Mouse (Mus musculus): ENCODE data around the gene Ulk2. TPM values are rescaled to one million over a fixed set of nuclear protein-coding genes. Genes with fewer than 3 reads are reported as not detected.
A peak's percentile ranks its signal among the peaks of the same experiment; 100 is the strongest.
"Not testable (repeated sequence)": the region's sequence is repeated elsewhere in the genome, so short reads cannot be mapped to it uniquely, and the experiment has no call there.

The Ulk2 gene
- polyA plus RNA-seq, 1 experiment from 2014 or later = 16.3 TPM

- no peaks in the 10 kb centered on the region for H3K9me3 ChIP-seq (ENCODE audit: control insufficient read depth, low read length)
- H3K27ac ChIP-seq (ENCODE audit: low read depth, low read length) = no peak overlapping the region
- H3K4me3 ChIP-seq (ENCODE audit: low read length) = peak overlapping the region; percentile 93
- no peaks in the 10 kb centered on the region for H3K4me1 ChIP-seq (ENCODE audit: control insufficient read depth, insufficient read depth, low read length)
- H3K36me3 ChIP-seq (ENCODE audit: control insufficient read depth, insufficient read depth, low read length) = no peaks in the 10 kb centered on the region; the same call in 1 of the 2 replicates
- peak overlapping the region; percentile 94; the same call in 1 of the 2 replicates for H3K9ac ChIP-seq (ENCODE audit: low read depth, low read length)
- ATAC-seq (ENCODE audit: low FRiP score, low TSS enrichment) = no peak
- H3K4me2 ChIP-seq (replicated peaks; ENCODE audit: low read depth, low read length) = peak overlapping the region; percentile 82
- H3K27me3 ChIP-seq (ENCODE audit: control insufficient read depth, insufficient read depth, low read length) = no peaks in the 10 kb centered on the region
- WGBS = 18% methylated on average over 5 of the region's 5 CpGs
Observed at GRCm38 (mm10) chr11:61853659-61854058, 1.2 kb downstream of the Ulk2 start.

- no peak overlapping the region for H3K27ac ChIP-seq (ENCODE audit: low read depth, low read length)
- H3K4me3 ChIP-seq (ENCODE audit: low read length) = no peak overlapping the region
- no peaks in the 10 kb centered on the region; the same call in 1 of the 2 replicates for H3K36me3 ChIP-seq (ENCODE audit: control insufficient read depth, insufficient read depth, low read length)
- no peak overlapping the region for H3K9ac ChIP-seq (ENCODE audit: low read depth, low read length)
- no peak overlapping the region for H3K4me2 ChIP-seq (replicated peaks; ENCODE audit: low read depth, low read length)
- no peak for ATAC-seq (ENCODE audit: low FRiP score, low TSS enrichment)
- no peaks in the 10 kb centered on the region for H3K4me1 ChIP-seq (ENCODE audit: control insufficient read depth, insufficient read depth, low read length)
- no peaks in the 10 kb centered on the region for H3K9me3 ChIP-seq (ENCODE audit: control insufficient read depth, low read length)
- no peaks in the 10 kb centered on the region for H3K27me3 ChIP-seq (ENCODE audit: control insufficient read depth, insufficient read depth, low read length)
Observed at GRCm38 (mm10) chr11:61852916-61853315, 2.0 kb downstream of the Ulk2 start.

GRCm38 (mm10) chr11:61851195-61851594 lies 3.7 kb downstream of the Ulk2 start:
- Histone ChIP-seq H3K27me3 (ENCODE audit: control insufficient read depth, insufficient read depth, low read length) (no peaks in the 10 kb centered on the region), H3K9me3 (ENCODE audit: control insufficient read depth, low read length) (no peaks in the 10 kb centered on the region), H3K4me3 (ENCODE audit: low read length) (no peak overlapping the region), H3K4me1 (ENCODE audit: control insufficient read depth, insufficient read depth, low read length) (no peaks in the 10 kb centered on the region), H3K36me3 (ENCODE audit: control insufficient read depth, insufficient read depth, low read length) (no peaks in the 10 kb centered on the region; the same call in 1 of the 2 replicates), H3K4me2 (replicated peaks; ENCODE audit: low read depth, low read length) (no peak overlapping the region), H3K27ac (ENCODE audit: low read depth, low read length) (no peak overlapping the region), H3K9ac (ENCODE audit: low read depth, low read length) (no peak overlapping the region)
- no peak for ATAC-seq (ENCODE audit: low FRiP score, low TSS enrichment)
- 85% methylated on average over 3 of the region's 3 CpGs for WGBS

- 86% methylated on average over 3 of the region's 3 CpGs for WGBS
- H3K36me3 ChIP-seq (ENCODE audit: control insufficient read depth, insufficient read depth, low read length) = not testable (repeated sequence)
Observed at GRCm38 (mm10) chr11:61840663-61841062, 14.2 kb downstream of the Ulk2 start.

GRCm38 (mm10) chr11:61839940-61840339 lies 14.9 kb downstream of the Ulk2 start:
- H3K9me3 ChIP-seq (ENCODE audit: control insufficient read depth, low read length) = no peaks in the 10 kb centered on the region
- H3K27me3 ChIP-seq (ENCODE audit: control insufficient read depth, insufficient read depth, low read length) = no peaks in the 10 kb centered on the region
- H3K4me3 ChIP-seq (ENCODE audit: low read length) = no peak overlapping the region
- ATAC-seq (ENCODE audit: low FRiP score, low TSS enrichment) = no peak
- H3K27ac ChIP-seq (ENCODE audit: low read depth, low read length) = no peak overlapping the region
- H3K9ac ChIP-seq (ENCODE audit: low read depth, low read length) = no peak overlapping the region
- H3K4me2 ChIP-seq (replicated peaks; ENCODE audit: low read depth, low read length) = no peak overlapping the region
- H3K4me1 ChIP-seq (ENCODE audit: control insufficient read depth, insufficient read depth, low read length) = no peaks in the 10 kb centered on the region
- H3K36me3 ChIP-seq (ENCODE audit: control insufficient read depth, insufficient read depth, low read length) = peaks cover 7% of the 10 kb centered on the region; the same call in 1 of the 2 replicates

More at GRCm38 (mm10) chr11:61840663-61841062, 14.2 kb downstream of the Ulk2 start:
- not testable (repeated sequence) for H3K9ac ChIP-seq (ENCODE audit: low read depth, low read length); H3K27me3 ChIP-seq (ENCODE audit: control insufficient read depth, insufficient read depth, low read length); ATAC-seq (ENCODE audit: low FRiP score, low TSS enrichment); H3K4me3 ChIP-seq (ENCODE audit: low read length); H3K27ac ChIP-seq (ENCODE audit: low read depth, low read length); H3K9me3 ChIP-seq (ENCODE audit: control insufficient read depth, low read length); H3K4me2 ChIP-seq (replicated peaks; ENCODE audit: low read depth, low read length); H3K4me1 ChIP-seq (ENCODE audit: control insufficient read depth, insufficient read depth, low read length)

GRCm38 (mm10) chr11:61839182-61839581 lies 15.7 kb downstream of the Ulk2 start:
- no peak overlapping the region for H3K9ac ChIP-seq (ENCODE audit: low read depth, low read length)
- H3K36me3 ChIP-seq (ENCODE audit: control insufficient read depth, insufficient read depth, low read length) = peaks cover 5% of the 10 kb centered on the region; the same call in 1 of the 2 replicates
- H3K27ac ChIP-seq (ENCODE audit: low read depth, low read length) = no peak overlapping the region
- ATAC-seq (ENCODE audit: low FRiP score, low TSS enrichment) = no peak
- no peak overlapping the region for H3K4me2 ChIP-seq (replicated peaks; ENCODE audit: low read depth, low read length)
- no peak overlapping the region for H3K4me3 ChIP-seq (ENCODE audit: low read length)
- no peaks in the 10 kb centered on the region for H3K4me1 ChIP-seq (ENCODE audit: control insufficient read depth, insufficient read depth, low read length)
- WGBS = 87% methylated on average over 1 of the region's 1 CpGs
- no peaks in the 10 kb centered on the region for H3K27me3 ChIP-seq (ENCODE audit: control insufficient read depth, insufficient read depth, low read length)
- no peaks in the 10 kb centered on the region for H3K9me3 ChIP-seq (ENCODE audit: control insufficient read depth, low read length)

- WGBS = 46% methylated on average over 4 of the region's 4 CpGs
- no peaks in the 10 kb centered on the region for H3K27me3 ChIP-seq (ENCODE audit: control insufficient read depth, insufficient read depth, low read length)
- no peak overlapping the region for H3K4me3 ChIP-seq (ENCODE audit: low read length)
- no peak overlapping the region for H3K9ac ChIP-seq (ENCODE audit: low read depth, low read length)
- no peak for ATAC-seq (ENCODE audit: low FRiP score, low TSS enrichment)
- H3K36me3 ChIP-seq (ENCODE audit: control insufficient read depth, insufficient read depth, low read length) = peaks cover 36% of the 10 kb centered on the region; the same call in 1 of the 2 replicates
- H3K4me1 ChIP-seq (ENCODE audit: control insufficient read depth, insufficient read depth, low read length) = no peaks in the 10 kb centered on the region
- H3K4me2 ChIP-seq (replicated peaks; ENCODE audit: low read depth, low read length) = no peak overlapping the region
- H3K27ac ChIP-seq (ENCODE audit: low read depth, low read length) = no peak overlapping the region
- no peaks in the 10 kb centered on the region for H3K9me3 ChIP-seq (ENCODE audit: control insufficient read depth, low read length)
Observed at GRCm38 (mm10) chr11:61809793-61810192, 45.1 kb downstream of the Ulk2 start.

GRCm38 (mm10) chr11:61808551-61809117 lies 46.2 kb downstream of the Ulk2 start:
- no peak for ATAC-seq (ENCODE audit: low FRiP score, low TSS enrichment)
- H3K27me3 ChIP-seq (ENCODE audit: control insufficient read depth, insufficient read depth, low read length) = no peaks in the 10 kb centered on the region
- H3K4me2 ChIP-seq (replicated peaks; ENCODE audit: low read depth, low read length) = no peak overlapping the region
- no peak overlapping the region for H3K4me3 ChIP-seq (ENCODE audit: low read length)
- no peaks in the 10 kb centered on the region for H3K4me1 ChIP-seq (ENCODE audit: control insufficient read depth, insufficient read depth, low read length)
- no peak overlapping the region for H3K27ac ChIP-seq (ENCODE audit: low read depth, low read length)
- peaks cover 34% of the 10 kb centered on the region; the same call in 1 of the 2 replicates for H3K36me3 ChIP-seq (ENCODE audit: control insufficient read depth, insufficient read depth, low read length)
- no peak overlapping the region for H3K9ac ChIP-seq (ENCODE audit: low read depth, low read length)
- WGBS = 89% methylated on average over 2 of the region's 2 CpGs
- H3K9me3 ChIP-seq (ENCODE audit: control insufficient read depth, low read length) = no peaks in the 10 kb centered on the region

GRCm38 (mm10) chr11:61793441-61793840 lies 61.4 kb downstream of the Ulk2 start:
- Histone ChIP-seq H3K9me3 (ENCODE audit: control insufficient read depth, low read length) (no peaks in the 10 kb centered on the region), H3K27ac (ENCODE audit: low read depth, low read length) (no peak overlapping the region), H3K4me1 (ENCODE audit: control insufficient read depth, insufficient read depth, low read length) (no peaks in the 10 kb centered on the region), H3K9ac (ENCODE audit: low read depth, low read length) (no peak overlapping the region), H3K27me3 (ENCODE audit: control insufficient read depth, insufficient read depth, low read length) (no peaks in the 10 kb centered on the region), H3K4me3 (ENCODE audit: low read length) (no peak overlapping the region), H3K36me3 (ENCODE audit: control insufficient read depth, insufficient read depth, low read length) (peaks cover 22% of the 10 kb centered on the region; the same call in 1 of the 2 replicates), H3K4me2 (replicated peaks; ENCODE audit: low read depth, low read length) (no peak overlapping the region)
- 88% methylated on average over 1 of the region's 1 CpGs for WGBS
- no peak for ATAC-seq (ENCODE audit: low FRiP score, low TSS enrichment)
